Mouse (Mus musculus): ENCODE data around the gene Serpinb8. TPM values are rescaled to one million over a fixed set of nuclear protein-coding genes. Genes with fewer than 3 reads are reported as not detected.

Gene Serpinb8
- total and polyA plus RNA-seq, 2 experiments from 2014 or later, result 4.6 TPM

DNA sequence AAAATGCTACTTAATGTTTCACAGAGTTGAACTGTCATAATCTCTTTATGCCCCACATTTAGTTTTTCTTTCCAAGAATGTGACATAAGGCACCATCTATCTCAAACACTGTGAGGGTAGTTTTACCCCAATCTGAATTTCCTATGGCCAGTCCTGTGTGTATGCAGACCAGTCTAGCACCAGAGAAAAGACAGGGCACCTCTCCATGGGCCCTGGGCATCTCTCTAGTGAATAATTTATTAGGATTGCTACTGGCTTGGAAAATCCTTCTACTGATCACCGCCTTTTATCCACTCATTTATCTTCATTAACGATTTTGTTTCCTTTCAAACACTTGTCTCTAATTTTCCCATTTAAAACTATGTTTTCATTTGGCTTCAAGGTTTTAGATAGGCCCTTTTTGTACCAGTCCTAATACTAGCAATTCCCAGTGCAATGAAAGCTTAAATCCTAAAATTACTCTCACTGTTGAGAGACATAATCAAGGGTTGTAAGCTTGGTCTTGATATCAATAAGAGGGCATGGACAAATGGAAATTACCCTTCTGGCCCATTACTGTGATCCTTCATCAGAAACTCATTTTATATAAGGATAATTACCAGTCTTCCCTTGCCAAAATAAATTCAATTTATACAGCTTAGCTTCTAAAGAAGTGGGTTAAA lies 52.8 kb downstream of the Serpinb8 start:
- WGBS, result 82% methylated on average over 2 of the region's 2 CpGs
- peaks cover 3% of the 10 kb centered on the region; the same call in 1 of the 2 replicates for H3K4me1 ChIP-seq (ENCODE audit: control insufficient read depth, insufficient read depth)
- H3K9me3 ChIP-seq (replicated peaks; ENCODE audit: control insufficient read depth, low read length), result no peaks in the 10 kb centered on the region
- H3K27me3 ChIP-seq (ENCODE audit: control insufficient read depth, insufficient read depth, low read length), result no peaks in the 10 kb centered on the region
- ATAC-seq (ENCODE audit: insufficient read depth, low read depth), result no peak
- H3K4me3 ChIP-seq (ENCODE audit: low read depth, low read length), result no peak overlapping the region
- no peak overlapping the region for H3K4me2 ChIP-seq (ENCODE audit: low read depth, low read length)
- H3K9ac ChIP-seq (replicated peaks; ENCODE audit: low read depth, low read length), result no peak overlapping the region
- no peak overlapping the region for H3K27ac ChIP-seq (ENCODE audit: low read depth)
- DNase-seq (ENCODE audit: low spot score), result no peak
- H3K36me3 ChIP-seq (replicated peaks; ENCODE audit: control insufficient read depth, insufficient read depth, low read length), result no peaks in the 10 kb centered on the region
- TF ChIP-seq EP300 (IDR thresholded peaks at IDR 0.05; ENCODE audit: low read depth) (no peak), CTCF (IDR thresholded peaks at IDR 0.05; ENCODE audit: low read depth) (no peak)

DNA sequence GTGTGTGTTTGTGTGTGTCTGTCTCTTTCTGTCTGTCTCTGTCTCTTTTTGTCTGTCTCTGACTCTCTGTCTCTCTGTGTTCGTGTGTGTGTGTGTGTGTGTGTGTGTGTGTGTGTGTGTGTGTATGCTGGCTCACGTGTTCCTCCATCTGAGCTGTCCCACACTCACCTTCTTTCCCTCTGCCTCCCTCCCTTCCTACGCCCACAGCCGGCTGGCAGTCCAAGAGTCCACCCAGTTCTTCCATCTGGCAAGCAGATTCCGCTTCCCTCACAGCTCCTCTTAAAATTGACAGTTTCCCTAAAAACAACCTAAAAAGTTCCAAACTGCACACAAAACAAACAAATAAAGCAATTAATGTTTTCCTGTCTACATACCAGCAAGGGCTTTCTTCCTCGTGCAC lies 55.3 kb downstream of the Serpinb8 start:
- ATAC-seq (ENCODE audit: insufficient read depth, low read depth) (no peak), DNase-seq (ENCODE audit: low spot score) (no peak)
- Histone ChIP-seq H3K4me3 (ENCODE audit: low read depth, low read length) (no peak overlapping the region), H3K27ac (ENCODE audit: low read depth) (no peak overlapping the region), H3K36me3 (replicated peaks; ENCODE audit: control insufficient read depth, insufficient read depth, low read length) (no peaks in the 10 kb centered on the region), H3K9ac (replicated peaks; ENCODE audit: low read depth, low read length) (no peak overlapping the region), H3K27me3 (ENCODE audit: control insufficient read depth, insufficient read depth, low read length) (no peaks in the 10 kb centered on the region), H3K4me1 (ENCODE audit: control insufficient read depth, insufficient read depth) (peaks cover 3% of the 10 kb centered on the region; the same call in 1 of the 2 replicates), H3K4me2 (ENCODE audit: low read depth, low read length) (no peak overlapping the region), H3K9me3 (replicated peaks; ENCODE audit: control insufficient read depth, low read length) (no peaks in the 10 kb centered on the region)
- TF ChIP-seq CTCF (IDR thresholded peaks at IDR 0.05; ENCODE audit: low read depth) (no peak), EP300 (IDR thresholded peaks at IDR 0.05; ENCODE audit: low read depth) (no peak)
- WGBS, result 67% methylated on average over 6 of the region's 6 CpGs

DNA sequence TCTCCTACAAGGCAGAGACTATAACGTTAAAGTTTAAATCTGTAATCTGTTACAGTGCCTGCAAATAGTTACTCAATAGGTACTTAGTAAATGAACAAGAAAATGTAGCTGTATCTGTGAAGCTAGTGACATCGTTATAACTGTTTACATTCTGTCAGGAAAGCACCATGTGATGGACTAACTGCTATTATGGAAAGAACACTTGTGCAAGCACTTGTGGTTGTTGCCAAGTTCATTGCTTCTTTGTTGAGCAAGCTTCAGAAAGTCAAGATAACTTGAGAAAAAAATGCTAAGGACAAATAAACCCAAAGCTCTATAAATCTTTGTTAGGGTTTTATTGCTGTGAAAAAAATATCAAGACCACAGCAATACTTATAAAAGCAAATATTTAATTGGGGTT lies 67.9 kb downstream of the Serpinb8 start:
- no peak for ATAC-seq (ENCODE audit: insufficient read depth, low read depth)
- Histone ChIP-seq H3K4me1 (ENCODE audit: control insufficient read depth, insufficient read depth) (no peaks in the 10 kb centered on the region), H3K27ac (ENCODE audit: low read depth) (no peak overlapping the region), H3K9ac (replicated peaks; ENCODE audit: low read depth, low read length) (no peak overlapping the region), H3K36me3 (replicated peaks; ENCODE audit: control insufficient read depth, insufficient read depth, low read length) (no peaks in the 10 kb centered on the region), H3K4me2 (ENCODE audit: low read depth, low read length) (no peak overlapping the region), H3K4me3 (ENCODE audit: low read depth, low read length) (no peak overlapping the region), H3K9me3 (replicated peaks; ENCODE audit: control insufficient read depth, low read length) (no peaks in the 10 kb centered on the region), H3K27me3 (ENCODE audit: control insufficient read depth, insufficient read depth, low read length) (no peaks in the 10 kb centered on the region)
- TF ChIP-seq CTCF (IDR thresholded peaks at IDR 0.05; ENCODE audit: low read depth) (no peak), EP300 (IDR thresholded peaks at IDR 0.05; ENCODE audit: low read depth) (no peak)
- 66% methylated on average over 2 of the region's 2 CpGs for WGBS
- no peak for DNase-seq (ENCODE audit: low spot score)

Other genes starting within 250 kb of the Serpinb8 start
- not detected in 2 replicates for gene Serpinb11, start 228.8 kb upstream of the Serpinb8 start, total RNA-seq (2014; rRNA removed; ENCODE audit: low replicate concordance)
- gene Serpinb11, start 228.8 kb upstream of the Serpinb8 start, polyA plus RNA-seq (2015; fragmentation: Nextera tagmentation; extraction: Ambion mirVana), result not detected in 2 replicates
- not detected in 2 replicates for gene Serpinb7, start 190.4 kb upstream of the Serpinb8 start, total RNA-seq (2014; rRNA removed; ENCODE audit: low replicate concordance)
- not detected in 2 replicates for gene Serpinb7, start 190.4 kb upstream of the Serpinb8 start, polyA plus RNA-seq (2015; fragmentation: Nextera tagmentation; extraction: Ambion mirVana)
- not detected in 2 replicates for gene Serpinb2, start 78.6 kb upstream of the Serpinb8 start, total RNA-seq (2014; rRNA removed; ENCODE audit: low replicate concordance)
- 0.18 TPM in 1 of 2 replicates, not detected in the other for gene Serpinb2, start 78.6 kb upstream of the Serpinb8 start, polyA plus RNA-seq (2015; fragmentation: Nextera tagmentation; extraction: Ambion mirVana)

Data from heart, postnatal 0 days (tissue).